Mouse (Mus musculus): ENCODE data around the gene Mindy1.

The Mindy1 gene

GRCm38 (mm10) chr3:95267855-95268254, 13.3 kb upstream of the Mindy1 start:
- DNase-seq (ENCODE audit: low spot score): no peak

- DNase-seq (ENCODE audit: low spot score): no peak
Measured at GRCm38 (mm10) chr3:95269789-95270188, 11.4 kb upstream of the Mindy1 start.

GRCm38 (mm10) chr3:95270766-95271364, 10.3 kb upstream of the Mindy1 start:
- no peak for DNase-seq (ENCODE audit: low spot score)

GRCm38 (mm10) chr3:95273471-95273870, 7.7 kb upstream of the Mindy1 start:
- no peak for DNase-seq (ENCODE audit: low spot score)

GRCm38 (mm10) chr3:95274453-95274852, 6.7 kb upstream of the Mindy1 start:
- DNase-seq (ENCODE audit: low spot score): no peak

- no peak for DNase-seq (ENCODE audit: low spot score)
Measured at GRCm38 (mm10) chr3:95275161-95275560, 6.0 kb upstream of the Mindy1 start.

GRCm38 (mm10) chr3:95276428-95276934, 4.7 kb upstream of the Mindy1 start:
- DNase-seq (ENCODE audit: low spot score): no peak

GRCm38 (mm10) chr3:95277149-95277551, 4.0 kb upstream of the Mindy1 start:
- no peak for DNase-seq (ENCODE audit: low spot score)

- DNase-seq (ENCODE audit: low spot score): no peak
Measured at GRCm38 (mm10) chr3:95280747-95281146, 398 bp upstream of the Mindy1 start.

GRCm38 (mm10) chr3:95282381-95282864, 1.3 kb downstream of the Mindy1 start:
- DNase-seq (ENCODE audit: low spot score): no peak

- peak; percentile 81 for DNase-seq (ENCODE audit: low spot score)
Measured at GRCm38 (mm10) chr3:95282865-95283588, 1.9 kb downstream of the Mindy1 start.

- DNase-seq (ENCODE audit: low spot score): no peak
Measured at GRCm38 (mm10) chr3:95283589-95283941, 2.4 kb downstream of the Mindy1 start.

GRCm38 (mm10) chr3:95284062-95284461, 2.9 kb downstream of the Mindy1 start:
- DNase-seq (ENCODE audit: low spot score): no peak

GRCm38 (mm10) chr3:95284501-95285281, 3.5 kb downstream of the Mindy1 start:
- DNase-seq (ENCODE audit: low spot score): no peak

GRCm38 (mm10) chr3:95285390-95285789, 4.2 kb downstream of the Mindy1 start:
- DNase-seq (ENCODE audit: low spot score): no peak

- no peak for DNase-seq (ENCODE audit: low spot score)
Measured at GRCm38 (mm10) chr3:95286011-95286410, 4.9 kb downstream of the Mindy1 start.

- no peak for DNase-seq (ENCODE audit: low spot score)
Measured at GRCm38 (mm10) chr3:95286510-95286909, 5.4 kb downstream of the Mindy1 start.

GRCm38 (mm10) chr3:95287541-95287940, 6.4 kb downstream of the Mindy1 start:
- DNase-seq (ENCODE audit: low spot score): no peak

- no peak for DNase-seq (ENCODE audit: low spot score)
Measured at GRCm38 (mm10) chr3:95289419-95289818, 8.3 kb downstream of the Mindy1 start.

GRCm38 (mm10) chr3:95290156-95290555, 9.0 kb downstream of the Mindy1 start:
- DNase-seq (ENCODE audit: low spot score): no peak

GRCm38 (mm10) chr3:95291041-95291440, 9.9 kb downstream of the Mindy1 start:
- no peak for DNase-seq (ENCODE audit: low spot score)

- DNase-seq (ENCODE audit: low spot score): no peak
Measured at GRCm38 (mm10) chr3:95292899-95293298, 11.8 kb downstream of the Mindy1 start.

GRCm38 (mm10) chr3:95293537-95293936, 12.4 kb downstream of the Mindy1 start:
- DNase-seq (ENCODE audit: low spot score): no peak

Measured in ovary, postnatal 36 days (tissue).